In the genomic region with DNA sequence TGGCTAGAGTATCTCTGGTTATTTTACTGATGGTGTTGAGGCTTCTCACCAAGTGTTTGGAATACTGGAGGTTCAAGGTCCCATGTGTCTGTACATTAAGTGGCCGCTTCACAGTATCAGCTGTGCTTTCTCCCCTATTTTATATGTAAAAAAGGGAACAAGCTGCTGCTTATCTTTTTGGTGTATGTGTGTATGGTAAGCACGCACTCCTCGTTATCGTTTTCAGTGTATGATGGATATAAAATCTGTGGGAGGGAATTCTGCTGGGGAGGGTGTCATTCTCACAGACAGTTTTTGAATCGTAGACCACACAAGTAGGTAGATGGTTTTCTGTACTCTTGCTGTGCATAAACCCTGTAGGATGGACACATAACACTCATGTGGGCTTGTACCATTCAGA, we compare ENCODE assay signal across 52 mouse cellular contexts. TPM values are rescaled to one million over a fixed set of nuclear protein-coding genes. Genes with fewer than 3 reads are reported as not detected.
"Had no signal": no experiment of that assay in that cellular context is flagged by ENCODE, and none has a peak within 500 bp of the region (broad histone marks: within the 10 kb centered on the region; RNA-seq: fewer than 3 reads in every experiment).

No protein-coding gene starts in this region.

- H3K9me3 ChIP-seq: heart, embryonic 12.5 days; heart, embryonic 13.5 days; heart, embryonic 15.5 days; hindbrain, embryonic 10.5 days; hindbrain, embryonic 12.5 days; hindbrain, embryonic 13.5 days; hindbrain, embryonic 15.5 days; intestine, embryonic 15.5 days; kidney, embryonic 15.5 days had no signal

- H3K27ac ChIP-seq: heart, embryonic 13.5 days; heart, embryonic 15.5 days; hindbrain, embryonic 10.5 days; hindbrain, embryonic 12.5 days; hindbrain, embryonic 13.5 days; hindbrain, embryonic 14.5 days; hindbrain, embryonic 15.5 days; hindbrain, postnatal 0 days; intestine, embryonic 15.5 days; kidney, embryonic 15.5 days; kidney, postnatal 0 days; layer of hippocampus, adult 2 months; left cerebral cortex, adult 2 months had no signal

- H3K4me3 ChIP-seq: heart, embryonic 12.5 days; heart, embryonic 13.5 days; heart, embryonic 15.5 days; hindbrain, embryonic 10.5 days; hindbrain, embryonic 12.5 days; hindbrain, embryonic 13.5 days; hindbrain, embryonic 15.5 days; intestine, embryonic 15.5 days; kidney, embryonic 15.5 days; layer of hippocampus, adult 2 months; left cerebral cortex, adult 2 months had no signal

- DNase-seq: heart, postnatal 10 days; heart, postnatal 14 days; heart, postnatal 36 days; heart, postnatal 4 days; kidney, adult 11 months; kidney, adult 18-20 months; kidney, adult 2 months; kidney, adult 8-10 months; kidney, adult 9 months; kidney, postnatal 10 days; kidney, postnatal 14 days; kidney, postnatal 25 days; kidney, postnatal 36 days; kidney, postnatal 4 days; layer of hippocampus, adult 9-11 months; layer of hippocampus, postnatal 36 days had no signal

- H3K36me3 ChIP-seq: heart, embryonic 12.5 days; heart, embryonic 13.5 days; heart, embryonic 15.5 days; hindbrain, embryonic 10.5 days; hindbrain, embryonic 12.5 days; hindbrain, embryonic 15.5 days; intestine, embryonic 15.5 days; kidney, embryonic 15.5 days had no signal

- H3K9ac ChIP-seq: heart, embryonic 12.5 days; heart, embryonic 13.5 days; heart, embryonic 15.5 days; hindbrain, embryonic 12.5 days; hindbrain, embryonic 13.5 days; hindbrain, embryonic 14.5 days; hindbrain, embryonic 15.5 days; intestine, embryonic 15.5 days; kidney, embryonic 15.5 days had no signal

- H3K4me1 ChIP-seq: intestine, embryonic 15.5 days had no signal

RNA-seq across cellular contexts. Expression of a gene that starts 47.5 kb away (rescaled TPM):
- total RNA-seq: heart, postnatal 10 days; heart, postnatal 14 days; heart, postnatal 25 days; heart, postnatal 36 days; heart, postnatal 4 days; hematopoietic stem cell, adult 5-6 weeks; hindbrain, postnatal 0 days; layer of hippocampus, adult 18-20 months; layer of hippocampus, adult 2 months; layer of hippocampus, adult 8-10 months; layer of hippocampus, postnatal 10 days; layer of hippocampus, postnatal 14 days; layer of hippocampus, postnatal 25 days; layer of hippocampus, postnatal 36 days; left cerebral cortex, adult 18-20 months; left cerebral cortex, adult 2 months; left cerebral cortex, adult 8-10 months had no signal
- polyA plus RNA-seq: heart, embryonic 11.5 days; heart, embryonic 13.5 days; heart, embryonic 14.5 days; heart, embryonic 15.5 days; heart, embryonic 16.5 days; heart, postnatal 0 days; hindbrain, embryonic 10.5 days; hindbrain, embryonic 11.5 days; hindbrain, embryonic 13.5 days; hindbrain, embryonic 16.5 days; inflammation-experienced regulatory T-cells, adult 6 months; intestine, embryonic 14.5 days; intestine, embryonic 15.5 days; intestine, embryonic 16.5 days; intestine, postnatal 0 days; kidney, adult 2 months; kidney, embryonic 14.5 days; kidney, embryonic 15.5 days; kidney, embryonic 16.5 days; kidney, postnatal 0 days; large intestine, adult 2 months had no signal

RNA-seq across cellular contexts. Expression of a gene that starts 47.5 kb away (rescaled TPM):
- total RNA-seq: heart, postnatal 10 days; heart, postnatal 14 days; heart, postnatal 25 days; heart, postnatal 36 days; heart, postnatal 4 days; hematopoietic stem cell, adult 5-6 weeks; hindbrain, postnatal 0 days; layer of hippocampus, adult 18-20 months; layer of hippocampus, adult 2 months; layer of hippocampus, adult 8-10 months; layer of hippocampus, postnatal 10 days; layer of hippocampus, postnatal 14 days; layer of hippocampus, postnatal 25 days; layer of hippocampus, postnatal 36 days; left cerebral cortex, adult 18-20 months; left cerebral cortex, adult 2 months; left cerebral cortex, adult 8-10 months had no signal
- polyA plus RNA-seq: heart, embryonic 11.5 days; heart, embryonic 12.5 days; heart, embryonic 13.5 days; heart, embryonic 14.5 days; heart, embryonic 15.5 days; heart, embryonic 16.5 days; heart, postnatal 0 days; hindbrain, embryonic 11.5 days; hindbrain, embryonic 12.5 days; inflammation-experienced regulatory T-cells, adult 6 months; intestine, embryonic 14.5 days; intestine, embryonic 15.5 days; intestine, postnatal 0 days; kidney, embryonic 14.5 days; kidney, embryonic 15.5 days; kidney, embryonic 16.5 days; kidney, postnatal 0 days; large intestine, adult 2 months had no signal

RNA-seq across cellular contexts. Expression of a gene that starts 48.7 kb away (rescaled TPM):
- total RNA-seq: heart, postnatal 10 days; heart, postnatal 14 days; heart, postnatal 25 days; heart, postnatal 36 days; heart, postnatal 4 days; hematopoietic stem cell, adult 5-6 weeks; hindbrain, postnatal 0 days; layer of hippocampus, adult 18-20 months; layer of hippocampus, adult 2 months; layer of hippocampus, adult 8-10 months; layer of hippocampus, postnatal 10 days; layer of hippocampus, postnatal 14 days; layer of hippocampus, postnatal 25 days; layer of hippocampus, postnatal 36 days; left cerebral cortex, adult 18-20 months; left cerebral cortex, adult 2 months; left cerebral cortex, adult 8-10 months had no signal
- polyA plus RNA-seq: heart, embryonic 11.5 days; heart, embryonic 12.5 days; heart, embryonic 14.5 days; heart, embryonic 15.5 days; heart, embryonic 16.5 days; heart, postnatal 0 days; hindbrain, embryonic 10.5 days; hindbrain, embryonic 11.5 days; hindbrain, embryonic 12.5 days; hindbrain, embryonic 14.5 days; hindbrain, postnatal 0 days; inflammation-experienced regulatory T-cells, adult 6 months; intestine, embryonic 14.5 days; intestine, embryonic 15.5 days; intestine, embryonic 16.5 days; intestine, postnatal 0 days; kidney, adult 2 months; kidney, embryonic 14.5 days; kidney, embryonic 15.5 days; kidney, embryonic 16.5 days; kidney, postnatal 0 days; large intestine, adult 2 months had no signal
